Mouse (Mus musculus) myocyte (in vitro differentiated cells): ENCODE measurements around the gene Pskh1. TPM values are rescaled to one million over a fixed set of nuclear protein-coding genes. Genes with fewer than 3 reads are reported as not detected.

Experiments
- H3K27me3 ChIP-seq: one replicate; pipeline ENCODE4 v1.6.1; 2011; ENCODE audit not compliant: control insufficient read depth, insufficient read depth, insufficient read length
- H3K36me3 ChIP-seq: one replicate; pipeline ENCODE4 v1.6.1; 2011; ENCODE audit not compliant: control insufficient read depth, insufficient read depth
- H3K4me2 ChIP-seq: one replicate; pipeline ENCODE4 v1.6.1; 2011; ENCODE audit warnings: low read depth, control low read depth
- H3K4me3 ChIP-seq: one replicate; pipeline ENCODE4 v1.5.1; 2011; ENCODE audit warnings: mild to moderate bottlenecking, control low read depth, moderate library complexity
- H3K79me2 ChIP-seq: one replicate; pipeline ENCODE4 v1.6.1; 2011; ENCODE audit not compliant: control insufficient read depth, insufficient read depth
- H3ac ChIP-seq: one replicate; pipeline ENCODE4 v1.6.1; 2011; ENCODE audit not compliant: control insufficient read depth, insufficient read length
- CEBPB ChIP-seq: IDR thresholded peaks from 2 replicates; pipeline ENCODE4 v1.6.1; 2011; ENCODE audit warnings: mild to moderate bottlenecking, moderate library complexity; ENCODE audit not compliant: poor library complexity, insufficient read depth, severe bottlenecking
- E2F4 ChIP-seq: IDR thresholded peaks from one replicate; pipeline ENCODE4 v1.6.1; 2011; ENCODE audit warnings: mild to moderate bottlenecking, control low read depth, moderate library complexity; ENCODE audit not compliant: insufficient read depth
- MAX ChIP-seq: IDR thresholded peaks from one replicate; pipeline ENCODE4 v1.6.1; 2011; ENCODE audit warnings: low read depth, mild to moderate bottlenecking, control low read depth
- MYOD1 ChIP-seq, 3 experiments: IDR thresholded peaks; one replicate each; pipeline ENCODE4 v1.6.1; 2011; ENCODE audit warnings: control low read depth in 2 of 3, low read depth in 2 of 3, mild to moderate bottlenecking in 2 of 3, moderate library complexity in 1 of 3; ENCODE audit not compliant: insufficient read length in 2 of 3, control insufficient read depth in 1 of 3
- MYOG ChIP-seq, 3 experiments: IDR thresholded peaks; one replicate each; pipeline ENCODE4 v1.6.1; 2011; ENCODE audit warnings: control low read depth in 2 of 3, low read depth in 2 of 3, mild to moderate bottlenecking in 2 of 3; ENCODE audit not compliant: insufficient read length in 2 of 3, control insufficient read depth in 1 of 3, insufficient read depth in 1 of 3
- POLR2A ChIP-seq: IDR thresholded peaks from one replicate; pipeline ENCODE4 v1.6.1; 2011; ENCODE audit warnings: low read depth, mild to moderate bottlenecking, control low read depth, moderate library complexity; ENCODE audit not compliant: insufficient read length
- POLR2AphosphoS2 ChIP-seq: IDR thresholded peaks from one replicate; pipeline ENCODE4 v1.6.1; 2011; ENCODE audit warnings: low read depth, control low read depth; ENCODE audit not compliant: insufficient read length
- REST ChIP-seq: IDR thresholded peaks from one replicate; pipeline ENCODE4 v1.6.1; 2011; ENCODE audit warnings: mild to moderate bottlenecking, control low read depth, moderate library complexity; ENCODE audit not compliant: insufficient read depth, insufficient read length
- SRF ChIP-seq: IDR thresholded peaks from one replicate; pipeline ENCODE4 v1.6.1; 2011; ENCODE audit warnings: low read depth; ENCODE audit not compliant: control insufficient read depth, insufficient read length
- TCF12 ChIP-seq: IDR thresholded peaks from one replicate; pipeline ENCODE4 v1.6.1; 2011; ENCODE audit warnings: mild to moderate bottlenecking, control low read depth; ENCODE audit not compliant: poor library complexity, insufficient read depth, severe bottlenecking
- TCF3 ChIP-seq: IDR thresholded peaks from one replicate; pipeline ENCODE4 v1.6.1; 2011; ENCODE audit warnings: low read depth, control low read depth; ENCODE audit not compliant: insufficient read length
- USF1 ChIP-seq: IDR thresholded peaks from one replicate; pipeline ENCODE4 v1.6.1; 2011; ENCODE audit warnings: low read depth, mild to moderate bottlenecking, control low read depth, moderate library complexity
- polyA plus RNA-seq: library from polyadenylated mRNA; unstranded; fragments of >200 nt; fragmentation: generic; extraction: Trizol; gene quantifications from one replicate; pipeline ENCODE4 v1.2.1, GENCODE M21; 2012; ENCODE audit warnings: missing spikeins

Gene Pskh1
- polyA plus RNA-seq, 1 experiment = 16.1 TPM

GRCm38 (mm10) chr8:105889756-105890465, 10.3 kb upstream of the Pskh1 start:
- peaks cover 21% of the 10 kb centered on the region for H3K36me3 ChIP-seq
- no peak overlapping the region for H3K4me3 ChIP-seq
- TF ChIP-seq MYOG (IDR thresholded peaks at IDR 0.05; ENCODE audit: control insufficient read depth in 1 of 3, insufficient read depth in 1 of 3, insufficient read length in 2 of 3, low read depth in 2 of 3) (no peak), CEBPB (no peak), E2F4 (no peak), POLR2A (no peak), POLR2AphosphoS2 (no peak), USF1 (no peak), MYOD1 (IDR thresholded peaks at IDR 0.05; ENCODE audit: control insufficient read depth in 1 of 3, insufficient read length in 2 of 3, low read depth in 2 of 3) (no peak), TCF12 (no peak)
- H3ac ChIP-seq = no peak overlapping the region
- no peak overlapping the region for H3K4me2 ChIP-seq
- no peaks in the 10 kb centered on the region for H3K79me2 ChIP-seq
- no peaks in the 10 kb centered on the region for H3K27me3 ChIP-seq

- TF ChIP-seq MAX (no peak), MYOG (IDR thresholded peaks at IDR 0.05; ENCODE audit: control insufficient read depth in 1 of 3, insufficient read depth in 1 of 3, insufficient read length in 2 of 3, low read depth in 2 of 3) (peak in 1 of 3 experiments; percentile 5), REST (no peak), USF1 (no peak), POLR2AphosphoS2 (no peak), TCF3 (no peak)
- Histone ChIP-seq H3K27me3 (no peaks in the 10 kb centered on the region), H3ac (no peak overlapping the region), H3K79me2 (no peaks in the 10 kb centered on the region), H3K36me3 (peaks cover 12% of the 10 kb centered on the region), H3K4me3 (no peak overlapping the region), H3K4me2 (no peak overlapping the region)
Observed at GRCm38 (mm10) chr8:105890870-105891269, 9.4 kb upstream of the Pskh1 start.

GRCm38 (mm10) chr8:105892432-105892831, 7.8 kb upstream of the Pskh1 start:
- TF ChIP-seq SRF = no peak
- no peak for TF ChIP-seq TCF3
- Histone ChIP-seq H3K4me2 (no peak overlapping the region), H3K79me2 (no peaks in the 10 kb centered on the region), H3K27me3 (no peaks in the 10 kb centered on the region), H3ac (no peak overlapping the region), H3K4me3 (no peak overlapping the region), H3K36me3 (peaks cover 8% of the 10 kb centered on the region)

- no peak within 1 kb of the TSS for H3K4me3 ChIP-seq
- H3K36me3 ChIP-seq = peaks cover 5% of the 10 kb centered on the region
- H3K27me3 ChIP-seq = no peaks in the 10 kb centered on the region
- no peak within 1 kb of the TSS for H3K4me2 ChIP-seq
- H3K79me2 ChIP-seq = no peaks in the 10 kb centered on the region
- no peak within 1 kb of the TSS for H3ac ChIP-seq
- peak; percentile 13 for TF ChIP-seq POLR2AphosphoS2
- TF ChIP-seq POLR2A = peak; percentile 29
- no peak for TF ChIP-seq TCF3
Observed at GRCm38 (mm10) chr8:105893339-105893738, 6.9 kb upstream of the Pskh1 start, which contains the start of gene Nrn1l. Nrn1l (plus strand) TSS chr8:105893567.

- Histone ChIP-seq H3ac (no peak overlapping the region), H3K36me3 (no peaks in the 10 kb centered on the region), H3K27me3 (no peaks in the 10 kb centered on the region), H3K4me3 (no peak overlapping the region), H3K79me2 (peaks cover 19% of the 10 kb centered on the region), H3K4me2 (no peak overlapping the region)
- TF ChIP-seq MYOD1 (IDR thresholded peaks at IDR 0.05; ENCODE audit: control insufficient read depth in 1 of 3, insufficient read length in 2 of 3, low read depth in 2 of 3) = no peak
- TF ChIP-seq E2F4 = no peak
- no peak for TF ChIP-seq TCF12
- TF ChIP-seq SRF = no peak
- no peak for TF ChIP-seq REST
- TF ChIP-seq POLR2A = no peak
- TF ChIP-seq USF1 = no peak
- no peak for TF ChIP-seq POLR2AphosphoS2
- TF ChIP-seq MAX = no peak
- no peak for TF ChIP-seq MYOG (IDR thresholded peaks at IDR 0.05; ENCODE audit: control insufficient read depth in 1 of 3, insufficient read depth in 1 of 3, insufficient read length in 2 of 3, low read depth in 2 of 3)
- no peak for TF ChIP-seq TCF3
- no peak for TF ChIP-seq CEBPB
Observed at GRCm38 (mm10) chr8:105897801-105898480, 2.3 kb upstream of the Pskh1 start.
